Mouse (Mus musculus) erythroblast, embryonic 14.5 days (primary cell): ENCODE results near the gene Ppara. TPM values are rescaled to one million over a fixed set of nuclear protein-coding genes. Genes with fewer than 3 reads are reported as not detected.

ENCODE experiments used
- H3K27me3 ChIP-seq: 2 replicates; pipeline ENCODE4 v1.6.1; 2012; ENCODE audit warnings: inconsistent platforms; ENCODE audit not compliant: control insufficient read depth
- H3K36me3 ChIP-seq: 2 replicates; pipeline ENCODE4 v1.6.1; 2012; ENCODE audit warnings: mild to moderate bottlenecking, inconsistent platforms; ENCODE audit not compliant: control insufficient read depth
- H3K4me1 ChIP-seq: 2 replicates; pipeline ENCODE4 v1.6.1; 2012; ENCODE audit warnings: inconsistent platforms; ENCODE audit not compliant: control insufficient read depth
- H3K4me3 ChIP-seq: replicated peaks from 2 replicates; pipeline ENCODE3; 2012; ENCODE audit warnings: moderate library complexity, mild to moderate bottlenecking, inconsistent platforms
- H3K9me3 ChIP-seq: 2 replicates; pipeline ENCODE4 v1.6.1; 2012; ENCODE audit warnings: low read length, inconsistent platforms, mixed read lengths; ENCODE audit not compliant: control insufficient read depth
- GATA1 ChIP-seq: IDR thresholded peaks from 2 replicates; pipeline ENCODE4 v1.6.1; 2012; ENCODE audit warnings: low read length, inconsistent platforms, mixed read lengths
- TAL1 ChIP-seq: IDR thresholded peaks from 3 replicates; pipeline ENCODE4 v1.6.1; 2012; ENCODE audit warnings: low read length, inconsistent platforms, mixed read lengths
- polyA plus RNA-seq: library from polyadenylated mRNA; stranded (reverse); fragments of >175 nt; gene quantifications from 2 replicates; pipeline ENCODE4 v1.2.3, GENCODE M21; 2012

Gene Ppara
- polyA plus RNA-seq, 1 experiment = not detected

DNA sequence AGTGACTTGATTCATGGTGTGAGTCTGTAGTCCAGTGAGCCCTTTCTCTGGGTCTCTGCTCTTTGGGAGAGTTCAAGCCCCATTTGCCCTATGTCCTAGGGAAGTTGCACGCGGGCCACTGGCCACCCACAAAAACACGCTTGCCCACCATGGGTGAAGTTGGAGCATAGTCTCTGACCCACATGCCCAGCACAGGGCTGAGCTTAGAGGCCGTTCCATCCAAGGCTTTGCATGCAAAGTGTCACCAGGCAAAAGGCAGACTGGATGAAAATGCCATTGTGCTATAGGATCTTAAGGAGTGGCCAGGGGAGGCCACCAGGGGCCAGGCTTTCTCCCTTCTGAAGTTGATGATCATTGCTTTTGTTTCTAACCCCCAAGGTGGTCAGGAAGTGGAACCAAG is 30.9 kb upstream of the Ppara start:
- Histone ChIP-seq H3K27me3 (no peaks in the 10 kb centered on the region), H3K4me3 (no peak overlapping the region)
- no peak for TF ChIP-seq TAL1
- TF ChIP-seq GATA1 = no peak

DNA sequence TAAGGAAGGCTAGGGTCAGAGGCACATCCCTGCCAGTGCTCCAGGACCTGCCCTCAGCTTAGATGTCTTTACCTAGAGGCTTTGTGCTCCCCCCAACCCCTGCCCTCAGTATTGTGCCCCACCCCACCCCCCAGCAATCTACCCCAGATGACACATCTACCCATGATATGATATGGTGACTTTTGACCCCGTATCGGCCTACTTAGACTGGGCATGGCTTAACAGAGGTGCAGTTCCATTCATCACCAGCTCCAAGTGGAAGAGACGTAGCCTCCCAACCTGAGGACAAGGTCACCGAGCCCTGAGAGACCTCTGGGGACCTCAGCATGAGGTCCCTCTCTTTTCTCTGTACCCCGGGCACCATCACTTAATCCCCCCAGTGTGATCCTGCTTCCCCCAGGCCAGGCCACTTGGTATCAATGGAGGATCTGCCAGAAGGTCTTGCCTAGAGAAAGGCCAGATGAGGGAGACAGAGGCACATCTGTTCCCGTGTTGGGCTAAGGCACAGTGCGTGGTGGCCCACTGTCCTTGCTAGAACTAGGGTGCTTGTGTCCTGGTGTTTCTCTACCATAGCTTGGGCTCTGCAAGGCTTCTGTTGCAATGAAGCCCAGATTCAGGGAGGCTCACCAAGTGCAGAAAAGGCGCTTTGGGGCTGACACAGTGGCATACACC is 30.3 kb upstream of the Ppara start:
- Histone ChIP-seq H3K4me1 (no peaks in the 10 kb centered on the region), H3K27me3 (no peaks in the 10 kb centered on the region), H3K36me3 (no peaks in the 10 kb centered on the region), H3K9me3 (no peaks in the 10 kb centered on the region), H3K4me3 (no peak overlapping the region)
- TF ChIP-seq TAL1 = no peak
- TF ChIP-seq GATA1 = no peak

More for the DNA sequence above, 30.9 kb upstream of the Ppara start:
- H3K36me3 ChIP-seq = no peaks in the 10 kb centered on the region
- H3K9me3 ChIP-seq = no peaks in the 10 kb centered on the region
- H3K4me1 ChIP-seq = no peaks in the 10 kb centered on the region

DNA sequence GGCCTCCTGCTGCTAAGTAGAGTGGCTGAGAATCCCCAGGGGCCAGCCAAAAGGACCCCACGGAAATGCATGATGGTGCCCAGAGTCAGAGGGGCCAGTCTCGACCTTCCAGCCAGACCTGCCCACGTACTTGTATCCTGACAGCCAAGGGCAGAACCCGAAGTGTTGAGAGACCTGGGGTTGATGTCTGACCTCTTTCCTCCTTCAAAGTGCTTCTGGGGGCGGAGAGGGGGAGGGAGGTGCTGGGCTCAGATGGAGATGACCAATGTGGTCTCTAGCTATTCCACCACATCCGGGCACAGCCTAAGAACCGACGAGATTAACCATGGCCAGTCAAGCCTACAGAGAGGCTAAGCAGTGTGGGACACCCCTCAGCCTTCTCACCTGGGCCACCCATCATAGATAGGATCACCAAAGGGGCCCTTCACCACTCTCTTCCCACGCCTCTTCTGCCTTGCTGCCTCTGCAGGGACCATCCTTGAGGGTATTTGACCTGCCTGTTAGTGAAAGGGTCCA is 29.7 kb upstream of the Ppara start:
- Histone ChIP-seq H3K4me3 (no peak overlapping the region), H3K9me3 (no peaks in the 10 kb centered on the region), H3K27me3 (no peaks in the 10 kb centered on the region), H3K36me3 (no peaks in the 10 kb centered on the region), H3K4me1 (no peaks in the 10 kb centered on the region)
- no peak for TF ChIP-seq GATA1
- no peak for TF ChIP-seq TAL1

DNA sequence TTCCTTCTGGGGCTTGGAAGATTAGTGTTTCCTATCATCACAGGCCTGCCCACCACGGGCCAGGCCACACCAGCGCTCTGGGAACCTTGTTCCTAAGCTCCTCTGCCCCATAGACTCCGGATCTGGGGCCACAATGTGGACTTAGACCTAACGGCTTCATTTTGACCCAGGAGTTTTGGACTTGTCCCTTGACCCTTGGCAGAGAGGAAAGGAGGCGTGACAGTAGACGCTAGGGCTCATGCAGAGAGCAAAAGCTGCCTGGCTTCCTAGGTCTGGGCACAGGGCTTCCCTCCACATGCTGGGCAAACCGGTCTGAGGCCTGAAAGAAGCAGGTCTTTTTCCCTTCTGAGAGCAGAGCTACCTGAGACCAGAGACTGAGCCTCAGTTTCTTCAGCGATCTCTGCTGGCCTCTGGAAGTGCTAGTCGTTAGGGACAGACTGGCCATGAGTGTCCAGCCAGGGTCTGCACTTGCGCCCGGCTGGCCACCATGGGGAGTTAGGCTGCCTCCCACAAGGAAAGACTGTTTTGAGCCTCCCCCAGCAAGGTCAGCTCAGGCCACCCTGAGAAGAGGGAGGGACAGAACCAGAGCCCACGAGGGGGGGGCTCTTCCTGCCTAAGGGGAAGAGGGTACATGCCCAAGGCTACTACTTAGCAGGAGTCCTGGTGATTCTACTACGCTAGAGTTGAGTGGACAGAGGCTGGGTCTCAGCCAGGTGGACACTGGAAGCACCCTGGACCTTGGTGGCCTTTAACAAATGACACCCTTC is 29.0 kb upstream of the Ppara start:
- H3K9me3 ChIP-seq = no peaks in the 10 kb centered on the region
- no peak overlapping the region for H3K4me3 ChIP-seq
- H3K27me3 ChIP-seq = no peaks in the 10 kb centered on the region
- H3K4me1 ChIP-seq = no peaks in the 10 kb centered on the region
- H3K36me3 ChIP-seq = no peaks in the 10 kb centered on the region
- TF ChIP-seq GATA1 (no peak), TAL1 (no peak)

DNA sequence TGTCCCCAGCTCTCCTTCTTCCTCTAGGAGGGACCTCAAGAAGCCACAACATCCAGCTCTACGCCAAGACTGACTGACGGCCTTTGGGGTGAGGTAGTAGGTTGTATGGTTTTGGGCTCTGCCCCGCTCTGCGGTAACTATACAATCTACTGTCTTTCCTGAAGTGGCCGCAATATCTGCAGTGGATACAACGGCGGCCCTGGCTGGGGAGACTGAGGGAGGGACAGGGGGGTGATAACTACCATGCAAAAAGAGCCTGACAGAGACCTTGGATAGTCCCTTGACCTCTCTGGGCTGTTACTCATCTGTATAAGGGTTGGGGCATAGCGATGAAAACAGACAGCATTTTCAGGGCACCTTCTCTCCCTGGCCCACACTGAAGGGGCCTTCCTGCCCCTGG is 28.3 kb upstream of the Ppara start:
- Histone ChIP-seq H3K9me3 (no peaks in the 10 kb centered on the region), H3K4me3 (no peak overlapping the region), H3K27me3 (no peaks in the 10 kb centered on the region), H3K36me3 (no peaks in the 10 kb centered on the region), H3K4me1 (no peaks in the 10 kb centered on the region)
- TF ChIP-seq TAL1 (no peak), GATA1 (no peak)

DNA sequence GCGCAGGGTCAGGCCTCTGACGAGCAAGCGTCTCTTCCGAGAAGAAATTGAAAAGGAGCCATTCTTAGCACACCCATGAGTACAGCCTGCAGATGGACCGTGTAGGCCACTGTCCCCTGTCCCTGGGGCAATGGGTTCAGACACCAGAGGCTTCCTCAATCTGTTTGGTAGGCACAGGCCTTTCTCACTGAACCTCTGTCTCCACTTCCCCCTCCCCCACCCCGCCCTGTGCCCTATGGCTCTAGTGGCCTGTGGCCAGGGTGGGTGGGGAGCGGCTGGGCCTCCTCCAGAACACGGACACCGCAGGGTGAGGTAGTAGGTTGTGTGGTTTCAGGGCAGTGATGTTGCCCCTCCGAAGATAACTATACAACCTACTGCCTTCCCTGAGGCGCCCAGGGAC is 27.8 kb upstream of the Ppara start:
- Histone ChIP-seq H3K9me3 (no peaks in the 10 kb centered on the region), H3K4me3 (no peak overlapping the region), H3K36me3 (no peaks in the 10 kb centered on the region), H3K4me1 (no peaks in the 10 kb centered on the region), H3K27me3 (no peaks in the 10 kb centered on the region)
- TF ChIP-seq TAL1 (no peak), GATA1 (no peak)

DNA sequence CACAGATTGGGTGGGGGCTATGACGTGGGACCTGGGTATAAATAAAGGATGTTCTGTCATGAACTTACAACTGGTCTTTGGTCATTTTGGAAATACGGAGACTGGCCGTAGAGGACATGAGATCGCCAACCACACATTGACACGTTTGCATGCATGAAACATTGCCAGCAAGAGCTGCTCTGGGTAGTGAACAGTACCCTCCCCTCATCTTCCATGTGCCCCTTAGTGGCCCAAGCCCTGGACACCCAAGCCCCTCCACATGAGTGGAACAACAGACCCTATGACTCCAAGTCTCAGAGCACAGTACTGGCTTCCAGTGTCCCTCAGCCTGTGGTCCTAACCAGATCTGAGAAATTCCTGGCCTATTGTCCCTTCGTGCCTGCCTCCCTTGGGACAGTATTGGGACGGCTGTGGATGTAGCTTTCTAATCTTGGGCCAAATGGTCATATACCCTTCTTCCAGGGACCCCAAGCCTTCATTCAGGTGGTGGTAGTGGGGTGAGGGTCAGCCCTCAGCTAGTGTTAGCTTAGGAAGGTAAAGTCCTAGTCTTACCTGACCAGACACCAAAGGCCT is 27.2 kb upstream of the Ppara start:
- H3K9me3 ChIP-seq = no peaks in the 10 kb centered on the region
- no peak overlapping the region for H3K4me3 ChIP-seq
- no peaks in the 10 kb centered on the region for H3K27me3 ChIP-seq
- no peaks in the 10 kb centered on the region for H3K36me3 ChIP-seq
- H3K4me1 ChIP-seq = no peaks in the 10 kb centered on the region
- no peak for TF ChIP-seq TAL1
- TF ChIP-seq GATA1 = no peak

DNA sequence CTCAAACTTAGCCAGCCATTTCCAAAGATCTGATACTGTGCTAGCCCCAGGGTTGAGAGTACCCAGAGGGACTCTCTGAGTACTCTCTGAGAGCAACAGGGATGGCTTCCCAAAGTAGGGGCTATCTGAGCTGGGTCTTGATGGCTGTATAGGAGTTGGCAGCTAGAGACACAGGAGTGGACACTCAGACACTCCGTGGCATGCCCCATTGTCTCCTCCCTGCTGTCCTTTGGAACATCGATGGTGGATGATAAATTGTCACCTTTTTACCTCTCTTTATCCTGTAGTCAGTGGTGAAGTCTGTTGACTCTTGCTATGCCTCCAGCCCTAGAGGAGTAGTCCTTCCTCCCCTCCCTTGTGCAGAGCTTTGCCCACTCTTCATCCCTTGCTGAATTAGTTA is 26.6 kb upstream of the Ppara start:
- Histone ChIP-seq H3K36me3 (no peaks in the 10 kb centered on the region), H3K4me3 (no peak overlapping the region), H3K9me3 (no peaks in the 10 kb centered on the region), H3K27me3 (no peaks in the 10 kb centered on the region), H3K4me1 (no peaks in the 10 kb centered on the region)
- TF ChIP-seq GATA1 = no peak
- no peak for TF ChIP-seq TAL1

DNA sequence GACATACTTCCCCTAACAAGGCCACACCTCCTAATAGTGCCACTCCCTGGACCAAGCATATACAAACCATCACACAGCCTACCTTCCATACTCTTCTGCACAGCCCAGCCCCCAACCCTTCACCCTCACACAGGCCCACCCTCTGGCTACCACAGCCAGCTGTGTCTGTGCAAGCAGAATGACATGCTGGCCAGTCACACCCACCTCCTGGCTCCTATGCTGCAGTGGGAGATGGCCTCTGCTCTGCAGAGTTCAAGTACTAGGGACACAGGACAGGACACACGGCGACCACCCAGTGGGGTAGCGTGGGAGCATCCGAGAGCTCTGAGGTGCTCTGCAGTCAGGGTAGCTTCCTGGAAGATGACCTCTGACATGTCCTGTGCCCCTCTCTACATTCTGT is 25.9 kb upstream of the Ppara start:
- H3K9me3 ChIP-seq = no peaks in the 10 kb centered on the region
- no peaks in the 10 kb centered on the region for H3K27me3 ChIP-seq
- no peaks in the 10 kb centered on the region for H3K36me3 ChIP-seq
- H3K4me1 ChIP-seq = no peaks in the 10 kb centered on the region
- H3K4me3 ChIP-seq = no peak overlapping the region
- TF ChIP-seq GATA1 = no peak
